Mouse (Mus musculus) megakaryocyte, embryonic 14.5 days (primary cell): Measurements from ENCODE around the gene Ncor1.

Experiments
- FLI1 ChIP-seq: IDR thresholded peaks from 2 replicates; pipeline ENCODE4 v1.6.1; 2012; ENCODE audit warnings: low read length, inconsistent platforms, mixed read lengths
- GATA1 ChIP-seq: IDR thresholded peaks from 3 replicates; pipeline ENCODE4 v1.6.1; 2012; ENCODE audit warnings: mixed read lengths, low read length, inconsistent platforms, borderline replicate concordance

DNA sequence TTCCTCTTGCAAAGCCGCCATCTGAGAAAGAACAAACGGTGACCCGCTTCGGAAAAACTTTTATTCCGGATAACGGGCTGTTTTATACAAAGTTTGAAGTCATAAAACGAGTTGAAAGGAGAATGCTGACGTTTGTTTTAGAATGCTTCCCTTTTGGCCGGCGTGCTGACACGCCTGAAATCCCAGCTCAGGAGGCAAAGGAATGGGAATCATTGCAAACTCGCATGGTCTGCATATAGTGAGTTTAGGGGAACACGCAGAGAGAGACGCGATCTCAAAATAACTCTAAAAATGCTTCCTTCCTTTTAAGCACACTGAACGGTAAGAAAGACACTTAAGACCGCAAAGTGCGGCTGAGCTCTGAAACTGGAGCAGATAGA lies 460 bp downstream of the Ncor1 start:
- TF ChIP-seq GATA1 (no peak), FLI1 (no peak)
